Mouse (Mus musculus) MEL (cell line): ENCODE results near the gene Oard1. TPM values are rescaled to one million over a fixed set of nuclear protein-coding genes. Genes with fewer than 3 reads are reported as not detected.

ENCODE experiments used
- DNase-seq: peaks from one replicate; pipeline ENCODE4 v3.0.0; 2011; ENCODE audit warnings: low read depth, low spot score
- H3K27ac ChIP-seq: 2 replicates; pipeline ENCODE4 v1.5.1; 2012; ENCODE audit warnings: low read depth, mild to moderate bottlenecking, control low read depth, low read length, moderate library complexity; ENCODE audit not compliant: control insufficient read depth
- H3K27me3 ChIP-seq, 2 experiments: fragments of 150-350 bp in 1 of 2; sonication (generic) in 1 of 2; 2 replicates each; pipeline ENCODE4 v1.6.1; 2012; ENCODE audit warnings: low read length in 2 of 2, mild to moderate bottlenecking in 2 of 2, improper control_type of control experiment in 1 of 2, moderate library complexity in 1 of 2; ENCODE audit not compliant: insufficient read depth in 2 of 2, control insufficient read depth in 1 of 2
- H3K36me3 ChIP-seq, 2 experiments: 2 replicates each; pipeline ENCODE4 v1.6.1; 2012 to 2014; ENCODE audit warnings: low read length in 2 of 2, improper control_type of control experiment in 1 of 2, inconsistent platforms in 1 of 2, mild to moderate bottlenecking in 1 of 2; ENCODE audit not compliant: insufficient read depth in 2 of 2, control insufficient read depth in 1 of 2
- H3K4me1 ChIP-seq, 2 experiments: fragments of 150-350 bp in 1 of 2; sonication (generic) in 1 of 2; 2 replicates each; pipeline ENCODE4 v1.6.1; 2012; ENCODE audit warnings: low read length in 2 of 2, improper control_type of control experiment in 1 of 2, mild to moderate bottlenecking in 1 of 2; ENCODE audit not compliant: insufficient read depth in 2 of 2, control insufficient read depth in 1 of 2
- H3K4me3 ChIP-seq, 2 experiments: fragments of 150-350 bp in 1 of 2; sonication (generic) in 1 of 2; 2 replicates each; pipeline ENCODE4 v1.5.1; 2012; ENCODE audit warnings: low read depth in 2 of 2, low read length in 2 of 2, mild to moderate bottlenecking in 2 of 2, moderate library complexity in 2 of 2, control low read depth in 1 of 2, improper control_type of control experiment in 1 of 2; ENCODE audit not compliant: control insufficient read depth in 1 of 2, insufficient read depth in 1 of 2
- H3K79me2 ChIP-seq: 2 replicates; pipeline ENCODE4 v1.6.1; 2012; ENCODE audit warnings: mild to moderate bottlenecking, low read length, moderate library complexity; ENCODE audit not compliant: control insufficient read depth, poor library complexity, insufficient read depth
- H3K9ac ChIP-seq: 2 replicates; pipeline ENCODE4 v1.6.1; 2012; ENCODE audit warnings: low read depth, mild to moderate bottlenecking, control low read depth, low read length, moderate library complexity; ENCODE audit not compliant: control insufficient read depth, poor library complexity, severe bottlenecking
- H3K9me3 ChIP-seq: fragments of 150-350 bp; sonication (generic); replicated peaks from 2 replicates; pipeline ENCODE4 v1.6.1; 2012; ENCODE audit warnings: mild to moderate bottlenecking, low read length, improper control_type of control experiment, moderate library complexity; ENCODE audit not compliant: insufficient read depth
- BHLHE40 ChIP-seq: IDR thresholded peaks from 2 replicates; pipeline ENCODE4 v1.6.1; 2012; ENCODE audit warnings: low read depth, mild to moderate bottlenecking, inconsistent platforms, low read length, improper control_type of control experiment, borderline replicate concordance
- CTCF ChIP-seq, 3 experiments: IDR thresholded peaks in 2 of 3; conservative IDR thresholded peaks in 1 of 3; 2 replicates each; pipeline ENCODE4 v1.5.1; 2011 to 2012; ENCODE audit warnings: low read length in 3 of 3, low read depth in 2 of 3, mild to moderate bottlenecking in 2 of 3, improper control_type of control experiment in 1 of 3, inconsistent platforms in 1 of 3, mixed read lengths in 1 of 3, moderate library complexity in 1 of 3; ENCODE audit not compliant: control insufficient read depth in 1 of 3, insufficient read depth in 1 of 3, poor library complexity in 1 of 3, severe bottlenecking in 1 of 3
- EP300 ChIP-seq, 2 experiments: IDR thresholded peaks; 2 replicates each; pipeline ENCODE4 v1.6.1; 2011; ENCODE audit warnings: improper control_type of control experiment in 2 of 2, low read length in 2 of 2, low read depth in 1 of 2, mild to moderate bottlenecking in 1 of 2
- ETS1 ChIP-seq: IDR thresholded peaks from 2 replicates; pipeline ENCODE4 v1.6.1; 2012; ENCODE audit warnings: low read depth, mild to moderate bottlenecking, inconsistent platforms, low read length, improper control_type of control experiment, moderate library complexity
- GATA1 ChIP-seq: IDR thresholded peaks from 2 replicates; pipeline ENCODE4 v1.6.1; 2011; ENCODE audit warnings: low read depth, low read length, improper control_type of control experiment
- JUND ChIP-seq: IDR thresholded peaks from 2 replicates; pipeline ENCODE4 v1.6.1; 2011; ENCODE audit warnings: low read depth, mild to moderate bottlenecking, improper control_type of control experiment, low read length
- KAT2A ChIP-seq: conservative IDR thresholded peaks from 2 replicates; pipeline ENCODE4 v1.6.1; 2012; ENCODE audit warnings: low read depth, low read length, improper control_type of control experiment, inconsistent platforms
- MAFK ChIP-seq: IDR thresholded peaks from 2 replicates; pipeline ENCODE4 v1.6.1; 2011; ENCODE audit warnings: low read depth, mild to moderate bottlenecking, low read length, improper control_type of control experiment, borderline replicate concordance
- MYC ChIP-seq: IDR thresholded peaks from 2 replicates; pipeline ENCODE4 v1.6.1; 2011; ENCODE audit warnings: low read depth, mild to moderate bottlenecking, low read length, improper control_type of control experiment, moderate library complexity
- POLR2AphosphoS2 ChIP-seq: IDR thresholded peaks from 2 replicates; pipeline ENCODE4 v1.6.1; 2011; ENCODE audit warnings: low read length, improper control_type of control experiment
- POLR2AphosphoS5 ChIP-seq: IDR thresholded peaks from 2 replicates; pipeline ENCODE4 v1.6.1; 2012; ENCODE audit warnings: low read depth, borderline replicate concordance, mild to moderate bottlenecking, inconsistent platforms, low read length, moderate library complexity, mixed read lengths
- RAD21 ChIP-seq: IDR thresholded peaks from 2 replicates; pipeline ENCODE4 v1.6.1; 2011; ENCODE audit warnings: mild to moderate bottlenecking, low read depth, low read length, improper control_type of control experiment
- RCOR1 ChIP-seq: IDR thresholded peaks from 2 replicates; pipeline ENCODE4 v1.6.1; 2012; ENCODE audit warnings: low read depth, mild to moderate bottlenecking, inconsistent platforms, low read length, improper control_type of control experiment
- SIN3A ChIP-seq: IDR thresholded peaks from 2 replicates; pipeline ENCODE4 v1.6.1; 2012; ENCODE audit warnings: low read length, improper control_type of control experiment, inconsistent platforms
- SMC3 ChIP-seq: IDR thresholded peaks from 2 replicates; pipeline ENCODE4 v1.6.1; 2011; ENCODE audit warnings: low read depth, low read length, improper control_type of control experiment
- TBP ChIP-seq: IDR thresholded peaks from 2 replicates; pipeline ENCODE4 v1.8.0; 2011; ENCODE audit warnings: low read depth, low read length, improper control_type of control experiment
- TCF12 ChIP-seq: IDR thresholded peaks from 2 replicates; pipeline ENCODE4 v1.6.1; 2014; ENCODE audit warnings: low read depth, mild to moderate bottlenecking, inconsistent platforms, low read length, improper control_type of control experiment, moderate library complexity
- UBTF ChIP-seq: IDR thresholded peaks from 2 replicates; pipeline ENCODE4 v1.6.1; 2012; ENCODE audit warnings: low read depth, mild to moderate bottlenecking, inconsistent platforms, low read length, improper control_type of control experiment, moderate library complexity, borderline replicate concordance; ENCODE audit not compliant: insufficient read depth
- USF1 ChIP-seq: IDR thresholded peaks from 2 replicates; pipeline ENCODE4 v1.6.1; 2014; ENCODE audit warnings: low read depth, mild to moderate bottlenecking, inconsistent platforms, low read length, improper control_type of control experiment, moderate library complexity
- USF2 ChIP-seq, 2 experiments: IDR thresholded peaks; 2 replicates each; pipeline ENCODE4 v1.6.1; 2011 to 2012; ENCODE audit warnings: improper control_type of control experiment in 2 of 2, low read length in 2 of 2, borderline replicate concordance in 1 of 2, inconsistent platforms in 1 of 2, low read depth in 1 of 2, mild to moderate bottlenecking in 1 of 2; ENCODE audit not compliant: insufficient read depth in 1 of 2
- ZC3H11A ChIP-seq: IDR thresholded peaks from 2 replicates; pipeline ENCODE4 v1.6.1; 2012; ENCODE audit warnings: low read depth, mild to moderate bottlenecking, inconsistent platforms, low read length, improper control_type of control experiment
- ZMIZ1 ChIP-seq: IDR thresholded peaks from 2 replicates; pipeline ENCODE4 v1.6.1; 2012; ENCODE audit warnings: low read depth, mild to moderate bottlenecking, inconsistent platforms, low read length, improper control_type of control experiment, moderate library complexity
- ZNF384 ChIP-seq: IDR thresholded peaks from 2 replicates; pipeline ENCODE4 v1.6.1; 2012; ENCODE audit warnings: low read depth, mild to moderate bottlenecking, inconsistent platforms, low read length, improper control_type of control experiment
- polyA plus RNA-seq, 2 experiments: library from polyadenylated mRNA; stranded (reverse) in 1 of 2; unstranded in 1 of 2; fragments of >175 nt in 1 of 2; fragments of >200 nt in 1 of 2; gene quantifications; 2 replicates each; pipeline versions ENCODE4 v1.2.1 to v1.2.4; 2012; ENCODE audit warnings: low replicate concordance in 2 of 2, low read depth in 1 of 2; ENCODE audit not compliant: insufficient read length in 2 of 2, insufficient read depth in 1 of 2, missing spikeins in 1 of 2
- total RNA-seq: library from RNA; depleted of rRNA; stranded (reverse); fragments of 300-350 nt; gene quantifications from 2 replicates; pipeline ENCODE4 v1.2.3, GENCODE M21; 2012

The Oard1 gene
- total and polyA plus RNA-seq, 3 experiments, result 21.2 to 24.4 TPM; not detected in 1

- Histone ChIP-seq H3K36me3 (no peaks in the 10 kb centered on the region), H3K27ac (no peak overlapping the region), H3K4me1 (no peaks in the 10 kb centered on the region), H3K9ac (no peak overlapping the region), H3K9me3 (no peaks in the 10 kb centered on the region), H3K27me3 (no peaks in the 10 kb centered on the region), H3K4me3 (no peak overlapping the region), H3K79me2 (no peaks in the 10 kb centered on the region)
- no peak for DNase-seq
- TF ChIP-seq MAFK (no peak), BHLHE40 (no peak), POLR2AphosphoS2 (no peak), POLR2AphosphoS5 (no peak), ZC3H11A (no peak), SMC3 (no peak), GATA1 (no peak), EP300 (IDR thresholded peaks at IDR 0.05; ENCODE audit: low read depth in 1 of 2, low read length in 2 of 2) (no peak), CTCF (IDR thresholded peaks at IDR 0.05 in 2 of 3, conservative IDR thresholded peaks at IDR 0.05 in 1 of 3; ENCODE audit: control insufficient read depth in 1 of 3, insufficient read depth in 1 of 3, low read depth in 2 of 3, low read length in 3 of 3, poor library complexity in 1 of 3, severe bottlenecking in 1 of 3) (no peak), UBTF (no peak), ETS1 (no peak), SIN3A (no peak), ZMIZ1 (no peak), USF2 (IDR thresholded peaks at IDR 0.05; ENCODE audit: borderline replicate concordance in 1 of 2, insufficient read depth in 1 of 2, low read depth in 1 of 2, low read length in 2 of 2) (no peak), TBP (no peak), RCOR1 (no peak), ZNF384 (no peak)
These were observed 33.1 kb downstream of the Oard1 start for GRCm38 (mm10) chr17:48442745-48443457.

- H3K9ac ChIP-seq, result no peak overlapping the region
- no peaks in the 10 kb centered on the region for H3K9me3 ChIP-seq
- no peak for DNase-seq
- H3K79me2 ChIP-seq, result no peaks in the 10 kb centered on the region
- H3K27me3 ChIP-seq, result no peaks in the 10 kb centered on the region
- H3K4me3 ChIP-seq, result no peak overlapping the region
- no peak overlapping the region for H3K27ac ChIP-seq
- H3K36me3 ChIP-seq, result no peaks in the 10 kb centered on the region
- H3K4me1 ChIP-seq, result no peaks in the 10 kb centered on the region
- TF ChIP-seq RAD21 (no peak), UBTF (no peak), POLR2AphosphoS2 (no peak), KAT2A (no peak), MYC (no peak), CTCF (IDR thresholded peaks at IDR 0.05 in 2 of 3, conservative IDR thresholded peaks at IDR 0.05 in 1 of 3; ENCODE audit: control insufficient read depth in 1 of 3, insufficient read depth in 1 of 3, low read depth in 2 of 3, low read length in 3 of 3, poor library complexity in 1 of 3, severe bottlenecking in 1 of 3) (no peak), POLR2AphosphoS5 (no peak), USF1 (no peak), ZNF384 (no peak), TCF12 (no peak), ZC3H11A (no peak), USF2 (IDR thresholded peaks at IDR 0.05; ENCODE audit: borderline replicate concordance in 1 of 2, insufficient read depth in 1 of 2, low read depth in 1 of 2, low read length in 2 of 2) (no peak), JUND (no peak)
These were observed 33.8 kb downstream of the Oard1 start for GRCm38 (mm10) chr17:48443542-48444145.
